25 mouse cellular contexts compared by ENCODE assay signal in genomic region chr2:172856549-172856948, GRCm38 (mm10).
A peak's percentile ranks its signal among the peaks of the same experiment; 100 is the strongest.
DNase-seq lines count a peak whose midpoint lies in the region; ATAC-seq and TF ChIP-seq lines count a peak whose summit lies in the region.
"Had no signal": no experiment of that assay in that cellular context is flagged by ENCODE, and none has a peak within 500 bp of the region (broad histone marks: within the 10 kb centered on the region; RNA-seq: fewer than 3 reads in every experiment).

No protein-coding gene starts in this region.

- TF ChIP-seq CTCF in forebrain, postnatal 0 days (IDR thresholded peaks at IDR 0.05; ENCODE audit: low read depth) = no peak
- TF ChIP-seq CTCF in kidney, adult 2 months (conservative IDR thresholded peaks at IDR 0.05; ENCODE audit: insufficient read depth, insufficient read length, low read depth, low read length) = no peak

- H3K27me3 ChIP-seq in forebrain, embryonic 10.5 days (ENCODE audit: poor library complexity, severe bottlenecking) = peaks cover 7% of the 10 kb centered on the region; the same call in 1 of the 2 replicates
- no peaks in the 10 kb centered on the region for H3K27me3 ChIP-seq in forebrain, postnatal 0 days (ENCODE audit: insufficient read depth, low read length)
- no peaks in the 10 kb centered on the region for H3K27me3 ChIP-seq in kidney, adult 2 months (replicated peaks; ENCODE audit: control insufficient read depth, insufficient read depth, low read length)
- peaks cover 11% of the 10 kb centered on the region; the same call in 1 of the 2 replicates for H3K27me3 ChIP-seq in embryonic facial prominence, embryonic 10.5 days (replicated peaks; ENCODE audit: low read depth, poor library complexity, severe bottlenecking)
- H3K27me3 ChIP-seq in limb, embryonic 10.5 days (ENCODE audit: low read depth, poor library complexity, severe bottlenecking) = peaks cover 6% of the 10 kb centered on the region
- H3K27me3 ChIP-seq: neural tube, embryonic 13.5 days had no signal

- TF ChIP-seq POLR2A in kidney, adult 2 months (IDR thresholded peaks at IDR 0.05; ENCODE audit: low read depth, low read length) = no peak

- no peak for ATAC-seq in forebrain, postnatal 0 days
- ATAC-seq: forebrain, embryonic 16.5 days; midbrain, embryonic 15.5 days had no signal

- 55% methylated on average over 2 of the region's 2 CpGs for WGBS in forebrain, embryonic 10.5 days
- WGBS in forebrain, postnatal 0 days = 81% methylated on average over 2 of the region's 2 CpGs
- 68% methylated on average over 2 of the region's 2 CpGs for WGBS in kidney, adult 2 months
- WGBS in embryonic facial prominence, embryonic 10.5 days = 46% methylated on average over 2 of the region's 2 CpGs
- WGBS in limb, embryonic 10.5 days = 56% methylated on average over 2 of the region's 2 CpGs

- no peak overlapping the region for H3K4me2 ChIP-seq in forebrain, postnatal 0 days (ENCODE audit: low read depth)
- H3K4me2 ChIP-seq: liver, embryonic 15.5 days; lung, embryonic 15.5 days; midbrain, embryonic 15.5 days; neural tube, embryonic 13.5 days had no signal

- no peaks in the 10 kb centered on the region for H3K36me3 ChIP-seq in forebrain, embryonic 10.5 days (replicated peaks)
- H3K36me3 ChIP-seq in forebrain, postnatal 0 days (ENCODE audit: insufficient read depth) = no peaks in the 10 kb centered on the region
- no peaks in the 10 kb centered on the region for H3K36me3 ChIP-seq in kidney, adult 2 months (ENCODE audit: control insufficient read depth, insufficient read depth, low read length)
- H3K36me3 ChIP-seq in embryonic facial prominence, embryonic 10.5 days (replicated peaks) = no peaks in the 10 kb centered on the region
- H3K36me3 ChIP-seq in limb, embryonic 10.5 days = no peaks in the 10 kb centered on the region
- H3K36me3 ChIP-seq: G1E; liver, embryonic 15.5 days; lung, embryonic 15.5 days; midbrain, embryonic 15.5 days; neural tube, embryonic 13.5 days had no signal

- H3K27ac ChIP-seq in forebrain, embryonic 10.5 days = peak overlapping the region; percentile 68
- H3K27ac ChIP-seq in forebrain, postnatal 0 days (ENCODE audit: low read depth, low read length) = no peak overlapping the region
- H3K27ac ChIP-seq in kidney, adult 2 months (ENCODE audit: insufficient read depth, low read depth, low read length) = no peak overlapping the region
- H3K27ac ChIP-seq in embryonic facial prominence, embryonic 10.5 days (replicated peaks) = peak overlapping the region; percentile 65
- H3K27ac ChIP-seq in limb, embryonic 10.5 days = peak overlapping the region; percentile 57
- H3K27ac ChIP-seq: left cerebral cortex, adult 2 months; liver, embryonic 15.5 days; lung, embryonic 15.5 days; midbrain, embryonic 15.5 days; neural tube, embryonic 13.5 days had no signal

- intact Hi-C loops in left cerebral cortex, postnatal 4 days (cut with DNase I) = no loop called here
- intact Hi-C loops in left cerebral cortex, postnatal 25 days (cut with DNase I) = no loop called here

- no peak overlapping the region for H3K9ac ChIP-seq in forebrain, postnatal 0 days
- H3K9ac ChIP-seq: liver, embryonic 15.5 days; lung, embryonic 15.5 days; midbrain, embryonic 15.5 days; neural tube, embryonic 13.5 days had no signal

- no peak overlapping the region for H3K4me3 ChIP-seq in forebrain, embryonic 10.5 days
- H3K4me3 ChIP-seq in forebrain, postnatal 0 days (ENCODE audit: low read depth, low read length) = no peak overlapping the region
- H3K4me3 ChIP-seq in kidney, adult 2 months (ENCODE audit: insufficient read depth, low read depth, low read length) = no peak overlapping the region
- no peak overlapping the region for H3K4me3 ChIP-seq in embryonic facial prominence, embryonic 10.5 days
- H3K4me3 ChIP-seq in limb, embryonic 10.5 days = no peak overlapping the region
- H3K4me3 ChIP-seq: left cerebral cortex, adult 2 months; liver, embryonic 15.5 days; lung, embryonic 15.5 days; midbrain, embryonic 15.5 days; myocyte; neural tube, embryonic 13.5 days had no signal

- H3K9me3 ChIP-seq in forebrain, embryonic 10.5 days = peaks cover 4% of the 10 kb centered on the region; the same call in 1 of the 2 replicates
- H3K9me3 ChIP-seq in forebrain, postnatal 0 days (ENCODE audit: low read length) = no peaks in the 10 kb centered on the region
- peaks cover 8% of the 10 kb centered on the region; the same call in 1 of the 2 replicates for H3K9me3 ChIP-seq in embryonic facial prominence, embryonic 10.5 days
- H3K9me3 ChIP-seq in limb, embryonic 10.5 days (replicated peaks) = no peaks in the 10 kb centered on the region
- H3K9me3 ChIP-seq: liver, embryonic 15.5 days; lung, embryonic 15.5 days; midbrain, embryonic 15.5 days; neural tube, embryonic 13.5 days had no signal

- no peak for DNase-seq in forebrain, embryonic 10.5 days (ENCODE audit: extremely low spot score, low spot score)
- no peak for DNase-seq in forebrain, postnatal 0 days
- DNase-seq in kidney, adult 2 months = peak; percentile 25
- DNase-seq in kidney, adult 18-20 months = no peak
- DNase-seq in embryonic facial prominence, embryonic 10.5 days (ENCODE audit: low spot score) = no peak
- no peak for DNase-seq in limb, embryonic 10.5 days (ENCODE audit: low spot score)
- no peak for DNase-seq in left cerebral cortex, postnatal 4 days
- no peak for DNase-seq in left cerebral cortex, postnatal 25 days (ENCODE audit: low spot score in 2 of 2)
- DNase-seq: adrenal gland, adult 2 months; cerebellum, adult 11-12 months; cerebellum, postnatal 10 days; gastrocnemius, postnatal 25 days; heart, adult 18-20 months; lung, postnatal 36 days; retina, postnatal 1 day; right cerebral cortex, postnatal 4 days; thymus, postnatal 14 days had no signal

- H3K4me1 ChIP-seq in forebrain, embryonic 10.5 days = peaks cover 25% of the 10 kb centered on the region
- H3K4me1 ChIP-seq in forebrain, postnatal 0 days (ENCODE audit: insufficient read depth) = no peaks in the 10 kb centered on the region
- H3K4me1 ChIP-seq in kidney, adult 2 months (ENCODE audit: control insufficient read depth, insufficient read depth, low read length) = no peaks in the 10 kb centered on the region
- H3K4me1 ChIP-seq in embryonic facial prominence, embryonic 10.5 days = peaks cover 35% of the 10 kb centered on the region
- H3K4me1 ChIP-seq in limb, embryonic 10.5 days = peaks cover 44% of the 10 kb centered on the region
- H3K4me1 ChIP-seq: liver, embryonic 15.5 days; midbrain, embryonic 15.5 days had no signal

Comparison
In these comparisons a context has a peak if more than half of its experiments do, and no peak if none do; other contexts are left out.
1. H3K27ac ChIP-seq: peak in forebrain, embryonic 10.5 days (single experiment), embryonic facial prominence, embryonic 10.5 days (single experiment) and limb, embryonic 10.5 days (single experiment); none in forebrain, postnatal 0 days (single experiment) and kidney, adult 2 months (single experiment).